Mouse (Mus musculus) megakaryocyte-erythroid progenitor cell, adult 5 weeks (primary cell): ENCODE measurements around the gene Sumo1. TPM values are rescaled to one million over a fixed set of nuclear protein-coding genes. Genes with fewer than 3 reads are reported as not detected.

Experiments
- polyA plus RNA-seq: library from polyadenylated mRNA; stranded (reverse); fragments of >175 nt; gene quantifications from 2 replicates; pipeline ENCODE4 v1.2.3, GENCODE M21; 2012

Sumo1 gene
- 302 and 325 TPM in 2 replicates for polyA plus RNA-seq

DNA sequence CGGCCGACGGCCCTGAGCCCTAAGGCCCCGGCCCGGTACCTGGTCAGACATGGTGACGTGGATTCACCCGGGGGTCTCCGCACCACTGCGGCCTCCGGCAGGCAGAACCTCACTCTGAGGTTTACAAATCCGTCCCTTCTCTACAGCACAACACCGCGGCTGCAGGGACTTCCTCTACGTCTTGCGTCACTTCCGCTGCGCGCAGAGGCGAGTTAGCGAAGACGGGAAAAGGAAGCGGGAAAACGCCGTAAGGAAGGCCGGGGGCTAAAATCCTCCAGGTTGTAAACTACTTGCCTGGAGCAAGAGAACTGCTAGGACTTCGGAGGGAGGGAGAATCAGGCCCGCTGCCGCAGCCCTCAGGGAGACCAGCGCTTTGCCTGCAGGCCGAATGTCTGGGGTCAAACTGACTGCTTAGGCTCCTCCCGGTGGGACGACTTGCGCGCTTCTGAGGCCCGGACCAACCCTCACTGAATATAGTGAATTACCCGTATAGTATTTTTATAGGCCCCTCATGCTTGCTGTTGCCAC lies at the start of gene Sumo1:
Gene Sumo1 (minus strand): TSS at position 194 of the 528 bp plus-strand sequence.

DNA sequence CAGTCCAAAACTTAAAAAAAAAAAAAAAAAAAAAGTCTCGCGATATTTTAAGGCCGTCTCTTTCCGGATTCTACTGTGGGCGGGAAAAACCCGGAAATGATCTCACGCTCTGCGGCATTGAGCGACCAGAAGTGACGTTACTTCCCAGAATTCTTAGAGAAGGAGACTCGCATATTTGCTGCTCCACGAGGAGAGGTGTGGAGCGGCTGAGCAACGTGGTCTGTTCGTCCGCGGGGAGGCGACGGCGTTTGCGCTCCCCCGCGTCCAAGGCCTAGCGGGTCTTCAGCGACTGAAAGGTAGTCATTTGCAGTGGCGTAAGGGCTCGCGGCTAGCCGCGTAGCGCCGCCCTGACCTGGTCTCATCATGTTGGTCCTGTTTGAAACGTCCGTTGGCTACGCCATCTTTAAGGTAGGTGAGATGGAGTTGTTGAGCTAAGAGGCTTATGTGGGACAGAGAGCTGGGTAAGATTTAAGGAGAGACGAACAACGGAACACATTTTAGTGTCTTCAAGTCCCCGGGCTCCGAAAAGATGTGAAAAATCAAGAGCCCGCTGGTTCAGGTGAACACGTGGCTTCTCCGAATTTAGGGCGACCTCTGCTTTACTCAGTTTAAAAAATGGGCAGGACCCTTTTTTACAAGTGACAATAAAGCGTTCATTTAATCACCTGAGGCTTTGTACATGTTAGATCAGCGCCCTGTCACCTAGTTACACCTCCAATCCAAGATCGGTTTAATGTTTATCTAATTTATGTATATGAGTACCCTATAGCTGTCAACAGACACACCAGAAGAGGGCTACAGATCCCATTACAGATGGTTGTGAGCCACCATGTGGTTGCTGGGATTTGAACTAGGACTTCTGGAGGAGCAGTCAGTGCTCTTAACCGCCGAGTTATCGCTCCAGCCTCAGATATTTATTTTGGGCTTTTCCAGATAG lies 14.5 kb upstream of the Sumo1 start, which contains the start of gene Nop58:
Gene Nop58 (plus strand): TSS at position 153 of the 937 bp plus-strand sequence.

Other genes with a start within 250 kb of the Sumo1 start
- 8.7 and 10.7 TPM in 2 replicates for gene Fzd7, start 188.4 kb downstream of the Sumo1 start, polyA plus RNA-seq
- 0.85 and 1.5 TPM in 2 replicates for gene Gm973, start 154.6 kb downstream of the Sumo1 start, polyA plus RNA-seq
- gene Nop58, start 14.1 kb upstream of the Sumo1 start, polyA plus RNA-seq = 106 and 160 TPM in 2 replicates
- 1.2 and 1.7 TPM in 2 replicates for gene Bmpr2, start 92.6 kb upstream of the Sumo1 start, polyA plus RNA-seq
- 26.3 and 30.0 TPM in 2 replicates for gene Fam117b, start 242.2 kb upstream of the Sumo1 start, polyA plus RNA-seq